Mouse (Mus musculus) 3134 (cell line): ENCODE data around the gene Rreb1.

Experiments used
- DNase-seq: peaks from one replicate; pipeline ENCODE4 v3.0.0-alpha.2; 2011; ENCODE audit warnings: low spot score; ENCODE audit not compliant: insufficient read length; ENCODE audit errors: extremely low read depth

The Rreb1 gene

DNA sequence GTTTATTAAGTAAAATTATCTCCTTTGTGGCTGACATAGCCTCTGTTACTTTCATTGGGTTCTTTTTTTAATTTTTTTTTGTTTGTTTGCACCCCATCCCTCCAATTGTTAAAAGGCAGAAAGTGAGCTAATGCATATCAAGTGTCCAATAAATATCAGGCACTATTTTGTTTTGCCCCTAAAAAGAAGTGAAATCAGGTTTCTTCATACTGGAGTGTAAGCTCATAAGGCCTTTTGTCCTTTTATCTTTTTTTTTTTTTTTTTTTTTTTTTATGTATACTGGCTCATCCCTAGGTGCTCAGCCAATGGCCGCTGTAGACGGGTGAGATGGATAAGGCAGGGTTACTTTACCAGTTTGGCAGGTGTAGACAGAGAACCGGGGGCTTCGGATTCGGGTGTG lies 70.2 kb downstream of the Rreb1 start:
- DNase-seq, result no peak

DNA sequence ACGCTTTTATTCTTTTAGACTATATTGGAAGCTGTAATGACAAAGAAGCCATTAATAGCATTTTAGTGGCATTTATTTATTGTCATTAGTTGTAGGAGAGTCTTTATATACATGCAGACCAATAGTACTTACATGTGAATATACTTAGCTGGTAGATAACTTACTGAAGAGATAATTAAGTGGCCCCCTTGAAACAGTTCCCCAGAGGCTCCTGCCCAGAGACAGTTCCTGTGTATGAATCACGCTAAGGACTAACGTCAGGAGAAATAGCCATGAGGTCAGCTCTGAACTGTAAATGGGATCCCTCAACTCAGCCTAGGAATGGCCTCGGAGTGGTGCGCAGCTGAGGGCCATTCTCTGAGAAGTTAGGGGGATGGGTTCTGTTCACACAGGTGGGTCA lies 73.4 kb downstream of the Rreb1 start:
- no peak for DNase-seq

DNA sequence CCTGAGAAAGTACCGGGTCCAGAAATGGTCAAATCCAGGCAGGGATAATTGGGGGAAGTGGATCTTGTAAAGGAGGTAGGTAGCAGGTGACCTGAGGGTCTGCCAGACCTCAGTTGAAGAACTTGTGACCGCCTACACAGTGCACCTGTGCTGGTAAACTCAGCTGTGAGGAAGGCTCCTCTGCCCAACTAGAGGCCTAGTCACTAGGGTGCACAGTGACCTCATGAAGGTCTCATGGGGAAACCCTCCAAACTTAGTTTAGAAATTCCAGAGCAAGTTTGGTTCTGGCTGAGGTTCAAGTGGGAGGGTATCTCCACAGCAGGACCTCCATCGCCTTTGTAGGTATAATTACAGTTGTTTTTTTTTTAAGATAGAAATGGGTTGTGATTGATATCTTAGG lies 74.7 kb downstream of the Rreb1 start:
- DNase-seq, result no peak

DNA sequence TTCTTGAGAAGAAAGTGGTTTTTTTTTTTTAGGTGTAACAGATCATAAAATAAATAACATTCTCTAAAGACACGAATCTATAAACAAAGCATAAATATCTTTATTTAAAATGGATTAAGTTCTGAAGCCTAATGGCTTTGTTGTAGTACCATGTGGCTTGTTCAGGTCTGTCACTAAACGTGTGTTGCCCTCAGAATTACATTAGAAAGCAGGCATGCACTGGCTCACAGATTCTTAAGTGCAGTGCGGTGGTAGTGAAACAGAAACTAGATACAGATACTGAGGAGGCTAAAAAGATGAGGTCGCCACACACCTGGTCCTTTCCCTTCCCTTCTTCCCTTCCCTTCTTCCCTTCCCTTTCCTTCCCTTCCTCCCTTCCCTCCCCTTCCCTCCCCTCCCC lies 75.2 kb downstream of the Rreb1 start:
- DNase-seq, result no peak

DNA sequence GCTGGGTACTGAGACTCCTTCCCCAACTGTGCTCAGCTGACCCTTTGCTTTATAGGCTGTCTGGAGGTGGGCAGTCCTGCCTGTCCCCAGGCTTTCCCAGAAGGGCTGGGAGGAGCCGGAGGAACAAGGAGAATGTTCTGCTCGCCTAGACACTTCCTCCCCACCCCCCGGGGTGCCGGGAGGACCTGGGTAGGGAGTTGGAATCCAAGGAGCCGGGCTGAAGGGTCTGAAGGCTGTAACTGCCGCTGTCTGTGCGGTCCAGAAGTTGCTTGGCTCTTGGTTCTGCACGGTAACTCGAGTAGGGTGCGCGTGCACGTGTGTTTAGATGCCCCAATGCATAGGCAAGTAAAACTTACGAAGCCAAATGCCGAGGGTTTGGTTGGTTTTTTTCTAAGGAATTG lies 75.8 kb downstream of the Rreb1 start:
- peak; percentile 82 for DNase-seq

DNA sequence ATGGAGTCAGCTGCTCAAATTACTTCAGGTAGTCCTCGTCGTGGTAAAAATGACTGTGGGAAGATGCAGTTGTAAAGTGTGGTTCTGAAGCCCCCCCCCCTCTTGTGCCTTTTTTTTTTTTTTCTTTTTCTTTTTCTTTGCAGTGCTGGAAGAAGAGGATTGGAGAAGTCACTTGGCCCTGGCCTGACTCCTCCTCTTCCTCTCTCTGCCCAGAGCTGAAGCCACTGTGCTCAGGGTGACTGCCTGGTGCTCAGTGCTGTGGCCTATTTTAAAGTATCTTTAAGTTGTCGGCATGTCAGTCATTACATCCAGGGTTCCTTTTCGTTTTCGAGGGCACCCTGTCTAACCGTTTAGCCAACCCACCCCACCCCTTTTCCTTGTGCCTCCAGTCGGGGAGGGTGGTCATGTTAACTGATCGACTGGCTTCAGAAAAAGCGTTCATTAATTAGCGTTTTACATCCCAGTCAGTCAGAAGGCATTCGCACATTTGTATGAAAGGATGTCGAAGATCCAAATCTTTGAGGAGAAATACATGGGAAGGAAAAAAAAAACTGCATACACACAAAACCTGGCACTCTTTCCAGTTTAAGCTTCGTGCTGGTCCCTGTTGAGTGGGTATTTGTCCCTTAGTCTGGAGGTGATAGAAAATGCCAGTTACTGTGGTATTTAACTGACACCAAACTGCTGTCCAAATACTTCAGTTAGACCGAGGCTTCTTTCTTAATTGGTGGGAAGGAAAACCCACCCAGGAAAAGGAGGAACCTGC lies 76.4 kb downstream of the Rreb1 start:
- DNase-seq, result peak; percentile 46

DNA sequence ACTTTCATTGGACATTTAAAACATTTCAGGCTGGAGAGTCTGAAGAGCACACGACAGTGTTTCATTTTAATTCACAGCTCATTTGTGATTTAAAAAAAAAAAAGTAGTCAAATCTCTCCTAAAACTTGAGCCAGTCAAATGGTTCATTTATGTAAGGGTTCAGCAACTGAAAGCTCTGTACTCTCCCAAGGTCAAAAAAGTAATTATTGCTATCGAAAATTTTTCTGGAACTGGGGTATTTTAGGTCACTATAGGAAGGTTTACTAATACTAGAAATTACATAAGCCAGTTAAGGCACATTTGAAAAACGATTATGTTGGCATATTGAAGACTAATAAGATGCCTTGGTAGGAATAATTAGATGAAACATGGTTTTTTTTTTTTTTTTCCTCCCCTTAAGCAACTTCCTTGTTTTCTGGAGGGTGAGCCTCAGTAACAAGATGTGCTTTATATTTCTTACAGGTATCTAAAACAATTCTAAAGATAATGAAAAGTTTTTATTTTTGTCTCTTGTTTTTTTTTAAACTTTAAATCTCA lies 77.1 kb downstream of the Rreb1 start:
- DNase-seq, result no peak

DNA sequence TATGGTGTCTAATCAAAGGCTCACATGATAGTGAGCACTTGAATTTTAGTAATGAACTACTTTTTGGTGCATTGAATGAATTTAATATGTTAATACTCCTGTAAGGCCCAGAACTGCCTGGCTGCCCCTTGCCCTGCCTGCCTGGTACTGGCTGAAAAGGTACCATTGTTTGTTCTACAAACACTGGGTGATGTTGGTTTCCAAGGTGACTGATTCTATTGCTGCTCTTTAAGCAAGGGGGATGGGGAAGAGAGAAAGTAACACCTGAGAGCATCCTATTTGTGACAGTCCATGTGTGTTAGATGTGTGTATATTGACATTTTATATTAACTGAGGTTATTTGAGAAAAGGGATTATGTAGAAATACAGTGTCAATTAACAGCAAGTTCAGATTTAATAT lies 77.6 kb downstream of the Rreb1 start:
- no peak for DNase-seq

DNA sequence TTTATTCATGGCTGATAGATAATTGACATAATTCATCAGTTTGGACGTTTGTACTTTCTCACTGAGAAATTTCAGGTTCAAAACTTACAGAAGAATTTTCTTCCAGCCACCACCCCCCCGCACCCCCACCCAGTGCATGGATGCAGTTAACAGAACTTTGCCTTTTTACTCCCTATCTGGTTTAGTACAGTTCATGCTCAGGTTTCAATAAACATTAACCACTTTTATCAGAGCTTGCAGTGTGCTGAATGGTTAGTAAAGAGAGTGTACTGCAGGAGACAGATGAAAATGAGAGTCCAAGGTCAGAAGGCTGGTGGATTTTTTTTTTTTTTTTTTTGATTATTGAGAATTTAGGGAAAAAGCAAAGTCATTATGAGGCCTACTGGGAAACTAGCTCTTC lies 78.3 kb downstream of the Rreb1 start:
- DNase-seq, result no peak

DNA sequence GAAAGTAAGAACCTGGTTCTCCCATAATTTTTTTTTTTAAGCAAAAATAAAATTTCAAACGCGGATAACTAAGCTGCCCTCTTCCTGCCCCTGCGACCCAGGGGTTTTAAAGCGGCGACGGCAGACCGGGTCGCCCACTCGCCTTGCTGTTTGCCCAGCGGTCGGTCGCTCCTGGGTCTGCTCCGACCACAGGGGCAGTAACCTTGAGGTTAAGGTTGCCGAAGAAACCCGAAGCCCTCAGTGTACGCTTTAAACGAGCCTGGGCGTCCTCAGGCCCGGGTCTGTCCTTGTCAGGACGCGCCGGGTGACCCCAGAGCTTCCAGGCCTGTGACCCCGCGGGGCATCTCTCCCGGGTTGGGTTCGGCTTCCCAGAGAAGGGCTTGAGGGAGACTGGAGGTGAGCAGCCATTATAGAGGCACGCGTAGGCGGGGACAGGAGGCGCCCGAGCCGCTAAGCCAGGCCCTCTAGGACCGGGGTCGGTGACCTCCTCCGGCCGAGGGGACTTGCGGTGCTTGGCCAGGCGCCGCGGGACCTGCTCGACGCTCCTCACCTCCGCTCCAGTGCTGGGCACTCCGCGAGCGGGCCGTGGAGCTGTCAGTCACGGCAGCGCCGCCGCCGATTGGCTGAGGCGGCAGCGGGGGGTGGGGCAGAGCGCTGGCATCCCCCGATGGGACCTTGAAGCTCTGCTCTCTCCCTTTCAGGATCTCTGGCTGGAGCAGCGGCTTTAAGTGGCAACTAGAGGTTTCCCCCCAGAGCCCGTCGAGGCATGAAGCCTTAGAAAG lies 79.3 kb downstream of the Rreb1 start:
- peak; percentile 94 for DNase-seq

DNA sequence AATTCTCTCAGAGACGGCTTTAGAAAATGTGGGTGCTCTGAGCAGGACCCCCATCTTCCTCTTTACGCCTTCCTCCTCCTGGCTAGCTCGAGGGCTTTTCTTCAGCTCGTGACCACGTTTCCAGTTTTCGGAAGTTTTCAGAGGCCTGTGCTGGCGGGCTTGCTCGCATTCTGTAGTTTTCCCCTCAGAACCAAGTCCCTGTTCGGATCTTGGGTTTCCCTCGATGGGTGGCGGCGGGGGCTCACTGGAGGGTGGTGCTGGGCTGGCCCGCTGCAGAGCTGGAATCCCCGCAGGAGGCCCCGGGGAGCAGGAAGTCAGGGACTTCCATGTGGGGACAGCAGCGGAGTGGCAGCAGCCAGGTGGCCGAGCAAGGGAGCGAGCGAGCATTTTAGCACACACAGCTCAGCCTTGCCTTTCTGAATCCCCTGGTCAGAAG lies 79.9 kb downstream of the Rreb1 start:
- DNase-seq, result peak; percentile 58

DNA sequence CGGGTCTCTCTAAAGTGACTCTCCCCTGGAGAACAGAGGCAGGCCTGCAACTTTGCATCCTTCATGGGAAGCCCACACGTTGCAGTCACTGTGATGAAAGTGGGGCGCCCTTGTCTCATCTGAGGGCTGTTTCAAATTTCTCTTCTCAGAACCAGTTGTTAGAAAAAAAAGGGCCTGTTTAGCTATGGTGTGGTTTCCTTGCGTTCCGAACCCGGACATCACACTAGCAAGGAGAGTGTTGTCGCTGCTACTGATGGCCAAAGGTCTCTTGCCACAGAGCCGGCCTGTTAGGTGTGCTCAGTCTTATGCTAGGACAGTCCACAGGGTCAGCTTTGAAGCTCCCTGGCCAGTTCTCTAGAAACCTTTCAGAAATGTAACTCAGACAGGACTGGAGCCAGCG lies 80.3 kb downstream of the Rreb1 start:
- DNase-seq, result no peak

DNA sequence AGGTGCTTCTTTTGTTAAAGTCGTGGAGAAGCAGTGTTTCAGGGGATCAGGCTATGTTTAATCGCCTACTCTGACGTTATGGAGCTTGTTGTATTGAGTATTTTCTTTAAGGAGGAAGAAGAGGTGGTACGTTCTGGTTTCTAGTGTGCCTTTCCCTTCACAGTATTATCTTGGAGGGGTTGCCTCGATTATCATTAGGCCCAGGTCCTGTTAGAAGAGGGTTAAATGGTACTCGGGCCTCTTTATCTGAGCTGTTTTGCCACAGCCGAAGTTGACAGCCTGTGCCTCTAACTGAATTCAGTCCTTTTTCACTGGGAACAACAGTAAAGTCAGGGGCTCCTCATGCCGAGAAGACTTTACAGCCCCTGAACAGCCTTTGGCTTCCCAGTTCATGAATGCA lies 81.6 kb downstream of the Rreb1 start:
- DNase-seq, result no peak

DNA sequence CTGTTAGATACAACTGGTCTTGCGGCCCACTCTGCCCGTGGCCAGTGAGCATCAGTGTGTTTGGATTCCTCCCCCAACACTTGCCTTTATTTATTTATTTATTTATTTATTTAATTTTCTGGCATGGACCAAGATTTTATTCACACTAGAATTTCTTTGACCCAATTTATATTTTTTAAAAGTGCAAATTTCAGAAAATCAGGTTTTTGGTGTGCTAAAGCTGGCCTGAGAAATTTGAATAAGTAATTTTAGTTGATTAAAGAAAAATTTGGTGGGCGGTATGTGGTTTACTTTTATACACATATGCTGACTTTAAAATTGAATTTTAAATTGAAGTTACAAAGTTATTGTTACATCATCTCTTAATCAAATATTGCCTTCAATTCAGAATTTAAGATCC lies 82.0 kb downstream of the Rreb1 start:
- DNase-seq, result no peak

DNA sequence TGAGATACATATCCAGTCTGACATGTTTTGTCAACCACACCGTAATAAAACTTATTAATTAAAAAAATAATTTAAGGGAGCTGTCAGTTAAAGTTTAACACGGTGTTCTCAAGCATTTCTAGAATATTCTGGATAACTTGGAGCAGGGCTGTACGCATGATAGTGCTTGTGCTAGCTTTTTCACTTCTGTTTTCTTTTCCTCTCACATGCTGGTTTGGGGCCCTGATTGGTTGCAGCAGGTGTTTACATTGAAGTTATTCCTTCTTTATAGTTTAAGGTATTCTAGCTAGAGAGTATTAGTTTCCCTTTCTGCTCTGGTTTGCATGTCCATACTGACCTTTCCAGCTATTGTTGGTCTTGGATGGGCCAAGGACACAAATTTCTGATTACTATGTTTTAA lies 82.6 kb downstream of the Rreb1 start:
- DNase-seq, result no peak

DNA sequence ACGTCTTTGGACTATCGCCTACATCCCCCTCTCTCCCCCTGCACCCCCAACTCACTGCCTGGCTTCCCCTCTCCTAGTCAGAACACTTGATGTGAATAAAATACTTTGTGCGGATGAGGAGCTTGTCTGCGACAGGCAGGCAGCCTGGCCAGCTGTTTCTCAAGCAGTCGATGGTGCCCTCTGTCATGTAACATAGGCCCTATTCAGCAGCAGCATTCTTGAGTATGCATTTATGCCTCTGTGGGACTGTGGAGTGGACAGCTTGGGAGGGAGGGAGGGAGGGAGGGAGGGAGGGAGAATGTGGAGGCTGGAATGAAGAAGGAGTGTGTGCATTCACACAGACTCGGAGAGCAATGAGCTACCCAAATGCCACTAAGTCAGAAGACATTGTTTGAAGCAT lies 84.3 kb downstream of the Rreb1 start:
- DNase-seq, result no peak

DNA sequence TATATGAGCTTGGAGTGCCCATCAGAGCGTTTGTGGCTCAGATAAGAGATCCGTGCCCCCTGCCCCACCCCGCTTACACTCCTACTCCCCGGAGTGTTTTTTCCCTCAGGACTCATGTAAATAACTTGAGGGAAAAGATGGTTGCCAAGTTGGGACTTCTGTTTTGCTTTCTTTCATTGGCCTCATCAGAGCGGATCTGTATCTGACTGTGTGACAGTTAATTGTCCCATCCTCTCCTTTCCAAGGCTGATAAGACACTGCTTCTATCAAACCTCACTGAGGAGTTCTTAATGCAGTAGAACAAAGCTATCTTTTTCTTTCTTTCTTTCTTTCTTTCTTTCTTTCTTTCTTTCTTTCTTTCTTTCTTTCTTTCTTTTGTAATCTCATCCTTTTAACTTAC lies 85.4 kb downstream of the Rreb1 start:
- no peak for DNase-seq

DNA sequence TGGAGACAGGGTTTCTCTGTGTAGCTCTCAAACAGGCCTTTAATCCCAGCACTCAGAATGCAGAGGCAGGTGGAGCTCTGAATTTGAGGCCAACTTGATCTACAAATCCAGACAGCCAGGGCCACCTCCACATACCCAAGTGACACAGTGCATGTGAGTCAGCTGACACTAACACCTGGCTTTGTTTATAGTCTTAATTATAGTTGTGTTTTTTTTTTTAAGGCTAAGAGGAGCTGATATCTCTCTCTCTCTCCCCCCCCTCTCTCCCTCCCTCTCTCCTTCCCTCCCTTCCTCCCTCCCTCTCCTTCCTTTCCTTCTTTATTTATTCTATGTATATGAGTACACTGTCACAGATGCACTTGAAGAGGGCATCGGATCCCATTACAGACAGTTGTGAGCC lies 86.5 kb downstream of the Rreb1 start:
- no peak for DNase-seq

DNA sequence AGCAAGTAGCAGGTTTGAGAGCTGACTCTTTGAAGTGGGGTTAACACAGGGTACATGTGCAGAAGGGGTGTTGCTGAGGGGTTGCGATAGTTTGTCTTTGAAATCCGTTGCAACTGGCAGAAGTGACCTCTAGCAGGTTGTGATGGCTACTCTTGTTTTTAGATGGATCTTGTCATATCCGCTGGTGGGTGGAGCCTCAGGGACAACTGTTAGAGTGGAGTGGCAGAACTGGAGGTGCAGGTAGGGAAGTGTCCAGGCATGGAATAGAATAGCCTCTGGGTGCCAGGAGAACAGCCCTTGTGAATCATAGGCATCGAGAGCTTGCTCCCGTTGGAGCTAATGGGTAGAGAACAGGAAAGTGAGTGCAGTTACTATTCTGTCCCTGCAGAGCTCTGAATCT lies 88.1 kb downstream of the Rreb1 start:
- DNase-seq, result no peak

DNA sequence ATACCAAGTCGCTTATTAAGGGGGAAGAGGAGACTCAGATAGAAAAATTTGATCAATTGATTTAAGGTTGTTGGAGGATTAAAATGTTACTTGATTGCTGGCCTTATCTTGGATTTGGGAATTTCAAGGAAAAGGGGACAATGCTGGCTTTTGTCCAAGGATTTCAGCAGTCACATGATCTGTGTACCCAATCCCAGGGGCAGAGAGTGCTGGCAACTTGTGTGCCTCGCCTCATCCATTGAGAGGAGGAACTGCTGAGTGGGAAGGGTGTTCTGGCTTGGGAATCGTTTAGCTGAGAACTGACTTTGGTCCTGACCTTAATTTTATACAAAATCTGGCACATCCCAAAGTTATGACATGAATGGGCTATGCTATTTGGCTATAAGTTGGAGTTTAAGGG lies 88.6 kb downstream of the Rreb1 start:
- no peak for DNase-seq

DNA sequence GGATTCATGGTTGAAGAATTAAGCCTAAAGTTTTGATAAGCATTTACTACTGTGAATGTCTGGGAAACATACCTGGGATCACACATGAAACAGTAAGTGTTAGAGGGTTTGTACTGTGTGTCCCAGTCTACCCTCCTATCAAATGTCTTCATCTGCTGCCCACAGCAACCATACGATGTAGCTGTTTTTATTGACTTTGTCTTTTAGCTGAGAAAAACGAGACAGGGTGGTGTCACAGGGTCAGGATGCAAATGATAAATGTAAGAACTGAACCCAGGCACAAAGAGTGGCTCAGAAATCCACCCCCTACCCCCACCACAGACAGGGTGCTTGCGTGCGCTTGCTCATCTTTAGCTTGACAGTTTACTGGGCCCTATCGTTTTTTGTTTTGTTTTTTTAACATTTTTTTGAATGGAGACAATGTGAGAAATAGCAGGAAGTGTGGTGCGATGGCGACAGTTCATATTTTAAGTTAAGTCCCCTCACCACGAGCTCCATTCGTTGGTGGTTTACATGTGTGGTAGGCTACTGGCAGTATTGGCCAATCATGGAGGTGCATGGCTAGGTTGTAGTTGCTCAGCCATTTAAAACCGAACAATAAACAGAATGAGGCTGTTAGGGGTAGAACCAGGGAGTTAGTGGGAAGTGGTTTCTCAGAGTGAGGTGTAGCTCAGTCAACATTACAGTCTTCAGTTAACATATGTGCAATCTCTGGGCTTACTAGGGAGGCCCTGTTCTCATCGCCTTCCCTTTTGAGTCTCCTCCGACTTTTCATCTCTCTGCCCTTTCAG lies 92.1 kb downstream of the Rreb1 start:
- DNase-seq, result no peak
